Comparison of ENCODE assay signal across 8 mouse cellular contexts in genomic region chr12:51830077-51830402, GRCm38 (mm10). TPM values are rescaled to one million over a fixed set of nuclear protein-coding genes. Genes with fewer than 3 reads are reported as not detected.
DNase-seq lines count a peak whose midpoint lies in the region; ATAC-seq and TF ChIP-seq lines count a peak whose summit lies in the region.

No protein-coding gene starts in this region.

- H3K27me3 ChIP-seq in liver, adult 2 months (ENCODE audit: control insufficient read depth, insufficient read depth, low read length) = no peaks in the 10 kb centered on the region
- H3K27me3 ChIP-seq in hindbrain, embryonic 11.5 days (ENCODE audit: control insufficient read depth, insufficient read depth, low read length) = no peaks in the 10 kb centered on the region
- H3K27me3 ChIP-seq in megakaryocyte, embryonic 14.5 days (replicated peaks) = no peaks in the 10 kb centered on the region

- TF ChIP-seq POLR2A in liver, adult 2 months (IDR thresholded peaks at IDR 0.05; ENCODE audit: extremely low read depth, insufficient read depth, low read length) = 0 out of 2 replicates have a peak, but pooled peaks have one; percentile 1
- no peak for TF ChIP-seq POLR2A in cortical plate, adult 2 months (IDR thresholded peaks at IDR 0.05; ENCODE audit: extremely low read depth, insufficient read depth, low read length)

- no peaks in the 10 kb centered on the region for H3K9me3 ChIP-seq in hindbrain, embryonic 11.5 days (ENCODE audit: control insufficient read depth, low read length)
- H3K9me3 ChIP-seq in megakaryocyte, embryonic 14.5 days = no peaks in the 10 kb centered on the region

- under 1% methylated on average over 12 of the region's 12 CpGs for WGBS in liver, adult 2 months
- WGBS in hindbrain, embryonic 11.5 days = 2% methylated on average over 12 of the region's 12 CpGs

- H3K9ac ChIP-seq in liver, adult 2 months (ENCODE audit: low read depth, low read length) = peak overlapping the region; percentile 99
- H3K9ac ChIP-seq in hindbrain, embryonic 11.5 days (ENCODE audit: low read depth, low read length) = peak overlapping the region; percentile 94

- TF ChIP-seq CTCF in liver, adult 2 months (IDR thresholded peaks at IDR 0.05; ENCODE audit: low read depth, low read length) = no peak
- TF ChIP-seq CTCF in cortical plate, adult 2 months (IDR thresholded peaks at IDR 0.05; ENCODE audit: extremely low read depth, insufficient read depth, low read length) = no peak

- peak overlapping the region; percentile 84 for H3K4me3 ChIP-seq in liver, adult 2 months (ENCODE audit: insufficient read depth, low read depth, low read length)
- peak overlapping the region; percentile 92 for H3K4me3 ChIP-seq in cortical plate, adult 2 months (ENCODE audit: insufficient read depth, low read length)
- H3K4me3 ChIP-seq in hindbrain, embryonic 11.5 days (ENCODE audit: low read depth, low read length) = peak overlapping the region; percentile 56
- peak overlapping the region; percentile 97 for H3K4me3 ChIP-seq in megakaryocyte, embryonic 14.5 days (replicated peaks)

- H3K4me1 ChIP-seq in liver, adult 2 months (ENCODE audit: control insufficient read depth, insufficient read depth, low read length) = peaks cover 14% of the 10 kb centered on the region
- H3K4me1 ChIP-seq in cortical plate, adult 2 months (ENCODE audit: control insufficient read depth, insufficient read depth, low read length) = 0 out of 2 replicates have a peak, but pooled peaks cover 1% of the 10 kb centered on the region
- H3K4me1 ChIP-seq in hindbrain, embryonic 11.5 days (replicated peaks; ENCODE audit: control insufficient read depth, insufficient read depth, low read length) = 0 out of 2 replicates have a peak, but pooled peaks cover 2% of the 10 kb centered on the region
- H3K4me1 ChIP-seq in megakaryocyte, embryonic 14.5 days = peaks cover 60% of the 10 kb centered on the region

- H3K36me3 ChIP-seq in liver, adult 2 months (ENCODE audit: control insufficient read depth, insufficient read depth, low read length) = peaks cover 14% of the 10 kb centered on the region
- 0 out of 2 replicates have a peak, but pooled peaks cover 3% of the 10 kb centered on the region for H3K36me3 ChIP-seq in hindbrain, embryonic 11.5 days (ENCODE audit: control insufficient read depth, insufficient read depth, low read length)
- peaks cover 40% of the 10 kb centered on the region for H3K36me3 ChIP-seq in megakaryocyte, embryonic 14.5 days (replicated peaks; ENCODE audit: low read length)

- peak; percentile 20; the same call in 1 of the 2 replicates for ATAC-seq in hindbrain, embryonic 11.5 days (ENCODE audit: low FRiP score)

- DNase-seq in liver, adult 2 months (ENCODE audit: extremely low read depth, low read depth, low spot score) = peak; percentile 91
- no peak for DNase-seq in liver
- no peak for DNase-seq in hindbrain, embryonic 11.5 days (ENCODE audit: low spot score)
- DNase-seq in right cerebral cortex, postnatal 4 days = no peak
- no peak for DNase-seq in gastrocnemius, adult 18-20 months (ENCODE audit: low spot score)
- DNase-seq in right cerebral cortex, adult 18-20 months = no peak

- H3K27ac ChIP-seq in liver, adult 2 months (replicated peaks; ENCODE audit: insufficient read depth, low read depth, low read length) = peak overlapping the region; percentile 91
- peak overlapping the region; percentile 96 for H3K27ac ChIP-seq in cortical plate, adult 2 months (ENCODE audit: insufficient read depth, low read length)
- peak overlapping the region; percentile 99 for H3K27ac ChIP-seq in hindbrain, embryonic 11.5 days (ENCODE audit: low read depth, low read length)

- peak overlapping the region; percentile 74 for H3K4me2 ChIP-seq in hindbrain, embryonic 11.5 days (replicated peaks; ENCODE audit: low read depth, low read length)

- H3K79me2 ChIP-seq in liver, adult 2 months (ENCODE audit: control insufficient read depth, insufficient read depth, low read length) = peaks cover 22% of the 10 kb centered on the region

RNA-seq across cellular contexts. Expression of gene Hectd1, which starts 0.7 kb away (rescaled TPM):
- 96.1 and 102 TPM in 2 replicates for total RNA-seq in liver, adult 2 months (2014; rRNA removed)
- polyA plus RNA-seq in liver, adult 2 months (2012; rRNA removed) = 12.1 and 15.1 TPM in 2 replicates
- polyA plus RNA-seq in cortical plate, adult 2 months (2012; rRNA removed) = 33.0 and 33.1 TPM in 2 replicates
- polyA plus RNA-seq in hindbrain, embryonic 11.5 days (2014; fragmentation: Nextera tagmentation; extraction: Ambion mirVana) = 35.0 and 44.5 TPM in 2 replicates
- 0.77 and 2.0 TPM in 2 replicates for polyA plus RNA-seq in megakaryocyte, embryonic 14.5 days (2012; ENCODE audit: insufficient read depth, low replicate concordance)
- total RNA-seq in gastrocnemius, adult 18-20 months (2021) = 10 to 100 TPM; 84.3 to 90.9 TPM
